Mouse (Mus musculus) small intestine, adult 2 months (tissue): ENCODE results near the gene Phospho2. TPM values are rescaled to one million over a fixed set of nuclear protein-coding genes. Genes with fewer than 3 reads are reported as not detected.

ENCODE experiments used
- H3K27ac ChIP-seq: fragments of 200-500 bp; 2 replicates; pipeline ENCODE4 v1.5.1; 2012; ENCODE audit warnings: low read depth, low read length, control low read depth, inconsistent platforms; ENCODE audit not compliant: insufficient read depth
- H3K27me3 ChIP-seq: fragments of 200-500 bp; 2 replicates; pipeline ENCODE4 v1.6.1; 2012; ENCODE audit warnings: mild to moderate bottlenecking, moderate library complexity, low read length, inconsistent platforms; ENCODE audit not compliant: control insufficient read depth, insufficient read depth
- H3K36me3 ChIP-seq: fragments of 200-500 bp; 2 replicates; pipeline ENCODE4 v1.6.1; 2012; ENCODE audit warnings: mild to moderate bottlenecking, low read length, control low read depth, inconsistent platforms; ENCODE audit not compliant: control insufficient read depth, insufficient read depth
- H3K4me1 ChIP-seq: fragments of 200-500 bp; 2 replicates; pipeline ENCODE4 v1.6.1; 2012; ENCODE audit warnings: low read length, inconsistent platforms, mixed read lengths; ENCODE audit not compliant: control insufficient read depth, insufficient read depth, insufficient read length
- H3K4me3 ChIP-seq: fragments of 200-500 bp; 2 replicates; pipeline ENCODE4 v1.5.1; 2012; ENCODE audit warnings: low read depth, mild to moderate bottlenecking, control low read depth, inconsistent platforms, low read length, moderate library complexity
- CTCF ChIP-seq: fragments of 200-500 bp; IDR thresholded peaks from 2 replicates; pipeline ENCODE4 v1.5.1; 2012; ENCODE audit warnings: low read depth, mild to moderate bottlenecking, control low read depth, inconsistent platforms, low read length, moderate library complexity, mixed read lengths; ENCODE audit not compliant: insufficient replicate concordance, insufficient read length; ENCODE audit errors: extremely low read depth
- POLR2A ChIP-seq: fragments of 200-500 bp; IDR thresholded peaks from 2 replicates; pipeline ENCODE4 v1.6.1; 2012; ENCODE audit warnings: low read depth, mild to moderate bottlenecking, control low read depth, inconsistent platforms, low read length, moderate library complexity
- WGBS: fragments of 180-500 bp; shearing (Covaris S2); methylation state at CpG from one replicate; pipeline ENCODE4 v1.1.7; 2018; 5-methylcytosine and 5-hydroxymethylcytosine counted together
- polyA plus RNA-seq: library from polyadenylated mRNA; depleted of rRNA; stranded (reverse); fragments of >200 nt; gene quantifications from 2 replicates; pipeline ENCODE4 v1.2.3, GENCODE M21; 2012

Gene Phospho2
- polyA plus RNA-seq, 1 experiment, result 77.7 TPM

DNA sequence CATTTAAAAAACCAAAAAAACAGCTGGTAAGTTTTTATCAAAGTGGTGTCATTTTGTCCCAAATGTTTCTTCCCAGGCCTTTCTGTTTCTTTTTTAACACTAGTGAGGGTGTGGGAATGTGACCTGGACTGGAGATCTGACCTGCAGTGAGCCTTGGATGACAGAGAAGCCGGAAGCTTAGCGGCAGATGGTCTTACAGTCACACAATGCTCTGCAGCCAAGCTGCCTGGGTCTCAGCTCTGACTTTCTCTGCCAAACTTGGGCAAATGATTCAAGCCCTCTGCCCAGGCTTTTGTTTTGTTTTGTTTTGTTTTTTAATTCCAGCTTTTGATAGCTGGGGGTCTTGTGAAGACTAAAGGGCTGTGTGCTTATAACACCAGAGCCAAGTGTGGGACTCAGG lies 37.0 kb downstream of the Phospho2 start:
- 81% methylated on average over 2 of the region's 2 CpGs for WGBS
- peaks cover 2% of the 10 kb centered on the region; the same call in 1 of the 2 replicates for H3K36me3 ChIP-seq
- TF ChIP-seq POLR2A (no peak), CTCF (no peak)
- no peak overlapping the region for H3K4me3 ChIP-seq
- no peaks in the 10 kb centered on the region; the same call in 1 of the 2 replicates for H3K27me3 ChIP-seq
- H3K27ac ChIP-seq, result no peak overlapping the region
- no peaks in the 10 kb centered on the region; the same call in 1 of the 2 replicates for H3K4me1 ChIP-seq

DNA sequence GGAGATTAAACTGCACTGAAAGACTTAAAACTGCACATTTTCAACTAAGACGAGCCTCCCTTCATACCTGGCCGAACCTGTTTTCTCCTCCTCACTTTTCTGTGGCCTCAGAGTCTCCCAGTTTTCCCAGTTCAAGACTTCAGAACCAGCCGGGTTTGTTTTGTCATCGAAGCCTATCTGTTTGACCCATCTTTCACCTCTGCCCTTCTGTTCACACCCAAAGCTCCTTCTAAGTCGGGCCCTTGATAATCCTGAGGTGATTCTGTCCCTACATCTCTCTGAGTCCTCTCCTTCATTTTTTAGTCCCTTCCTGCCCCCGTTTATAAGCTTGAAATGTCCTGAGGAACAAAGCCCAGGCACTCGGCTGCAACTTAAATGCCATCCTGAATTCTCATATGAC lies 38.6 kb downstream of the Phospho2 start:
- no peaks in the 10 kb centered on the region for H3K27me3 ChIP-seq
- no peak overlapping the region for H3K27ac ChIP-seq
- H3K36me3 ChIP-seq, result peaks cover 2% of the 10 kb centered on the region; the same call in 1 of the 2 replicates
- 35% methylated on average over 7 of the region's 7 CpGs for WGBS
- H3K4me1 ChIP-seq, result no peaks in the 10 kb centered on the region; the same call in 1 of the 2 replicates
- no peak for TF ChIP-seq CTCF
- no peak for TF ChIP-seq POLR2A
- H3K4me3 ChIP-seq, result no peak overlapping the region

DNA sequence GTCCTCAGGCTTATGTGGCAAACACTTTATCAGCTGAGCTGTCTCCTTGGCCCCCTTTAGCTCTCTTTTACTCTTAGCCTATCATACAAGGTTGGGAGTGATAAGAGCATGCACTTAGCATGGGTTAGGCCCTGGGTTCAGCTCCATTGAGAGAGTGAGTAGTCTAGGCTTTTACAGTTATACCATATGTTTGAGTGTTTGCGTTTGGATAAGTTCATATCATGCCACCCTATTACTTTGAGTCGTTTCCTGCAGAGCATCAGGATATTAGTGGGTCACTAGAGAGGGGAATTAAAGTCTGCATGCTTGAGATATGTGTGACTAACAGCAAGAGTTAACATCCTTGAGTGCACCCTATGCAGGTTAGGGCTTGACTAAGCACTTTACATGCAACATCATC lies 40.3 kb downstream of the Phospho2 start:
- peaks cover 3% of the 10 kb centered on the region; the same call in 1 of the 2 replicates for H3K36me3 ChIP-seq
- no peaks in the 10 kb centered on the region for H3K4me1 ChIP-seq
- H3K4me3 ChIP-seq, result no peak overlapping the region
- WGBS, result 69% methylated on average over 2 of the region's 2 CpGs
- no peaks in the 10 kb centered on the region for H3K27me3 ChIP-seq
- no peak for TF ChIP-seq CTCF
- TF ChIP-seq POLR2A, result no peak
- H3K27ac ChIP-seq, result no peak overlapping the region

DNA sequence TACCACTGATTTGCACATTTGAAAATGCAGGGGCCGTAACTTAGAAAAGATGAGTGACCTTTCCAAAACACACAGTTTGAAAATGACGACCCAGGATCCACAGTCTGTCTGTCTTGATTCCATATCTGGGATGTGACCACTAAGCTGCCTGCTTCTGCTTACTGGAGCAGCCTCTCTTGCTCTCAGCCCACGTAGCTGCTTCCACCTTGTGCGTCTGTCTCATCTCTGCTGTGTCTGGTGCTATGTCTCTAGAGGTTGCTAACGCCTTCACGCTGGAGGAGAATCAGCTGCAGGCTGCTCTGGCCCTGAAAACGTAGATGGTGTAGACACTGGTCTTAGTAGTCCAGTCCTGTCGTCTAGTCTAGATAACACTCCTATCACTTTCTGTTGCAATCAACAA lies 40.7 kb downstream of the Phospho2 start:
- TF ChIP-seq CTCF (no peak), POLR2A (no peak)
- 88% methylated on average over 8 of the region's 8 CpGs for WGBS
- Histone ChIP-seq H3K4me1 (no peaks in the 10 kb centered on the region), H3K4me3 (no peak overlapping the region), H3K27ac (no peak overlapping the region), H3K36me3 (peaks cover 3% of the 10 kb centered on the region; the same call in 1 of the 2 replicates), H3K27me3 (no peaks in the 10 kb centered on the region)

DNA sequence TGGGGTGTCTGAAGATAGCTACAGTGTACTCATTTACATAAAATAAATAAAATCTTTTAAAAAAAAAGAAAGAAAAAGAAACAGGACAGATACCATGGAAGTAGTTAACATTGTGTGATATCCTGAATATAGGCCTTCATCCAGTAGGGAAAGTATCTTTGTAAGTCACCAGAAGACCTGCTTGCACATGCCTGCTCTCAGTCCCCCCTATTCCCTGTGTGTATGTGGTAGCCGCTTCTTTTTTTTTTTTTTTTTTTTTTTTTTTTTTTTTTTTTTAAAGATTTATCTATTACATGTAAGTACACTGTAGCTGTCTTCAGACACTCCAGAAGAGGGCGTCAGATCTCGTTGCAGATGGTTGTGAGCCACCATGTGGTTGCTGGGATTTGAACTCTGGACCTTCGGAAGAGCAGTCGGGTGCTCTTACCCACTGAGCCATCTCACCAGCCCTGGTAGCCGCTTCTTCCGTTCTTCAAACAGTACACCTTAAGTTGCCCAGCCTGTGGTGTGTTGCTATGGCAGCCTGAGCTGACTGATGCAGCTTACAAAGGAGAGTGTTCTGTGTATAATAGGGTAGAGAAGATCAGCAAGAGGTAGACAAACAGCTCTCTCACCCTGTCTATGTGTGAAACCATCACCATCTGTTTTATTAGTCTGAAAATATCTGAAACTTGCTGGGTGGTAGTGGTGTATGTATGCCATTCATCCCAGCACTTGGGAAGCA lies 48.0 kb downstream of the Phospho2 start:
- WGBS, result 73% methylated on average over 7 of the region's 7 CpGs
- 0 out of 2 replicates have a peak, but pooled peaks cover 1% of the 10 kb centered on the region for H3K36me3 ChIP-seq
- H3K4me3 ChIP-seq, result no peak overlapping the region
- TF ChIP-seq POLR2A, result no peak
- no peak for TF ChIP-seq CTCF
- H3K27ac ChIP-seq, result no peak overlapping the region
- H3K27me3 ChIP-seq, result no peaks in the 10 kb centered on the region
- H3K4me1 ChIP-seq, result 0 out of 2 replicates have a peak, but pooled peaks cover 1% of the 10 kb centered on the region

DNA sequence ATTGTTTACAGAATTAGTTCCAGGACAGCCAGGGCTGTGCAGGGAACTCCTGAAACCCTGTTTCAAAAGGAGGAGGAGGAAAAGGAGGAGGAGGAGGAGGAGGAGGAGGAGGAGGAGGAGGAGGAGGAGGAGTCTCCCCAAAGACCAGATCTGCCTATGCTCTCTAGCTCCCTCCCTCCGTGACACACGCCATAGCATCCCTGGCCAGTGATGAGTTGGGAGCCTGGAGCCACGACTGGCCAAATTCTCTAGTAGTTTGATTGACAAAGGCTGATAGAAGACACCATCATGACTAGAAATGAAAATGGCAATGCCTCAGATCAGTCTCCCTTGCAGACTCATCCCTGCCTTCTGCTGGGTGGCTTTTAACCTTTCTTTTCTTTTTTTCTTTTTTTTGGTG lies 48.6 kb downstream of the Phospho2 start:
- H3K27ac ChIP-seq, result no peak overlapping the region
- H3K4me3 ChIP-seq, result no peak overlapping the region
- 0 out of 2 replicates have a peak, but pooled peaks cover 1% of the 10 kb centered on the region for H3K36me3 ChIP-seq
- no peaks in the 10 kb centered on the region for H3K27me3 ChIP-seq
- WGBS, result 57% methylated on average over 3 of the region's 3 CpGs
- TF ChIP-seq POLR2A (no peak), CTCF (no peak)
- 0 out of 2 replicates have a peak, but pooled peaks cover 1% of the 10 kb centered on the region for H3K4me1 ChIP-seq

DNA sequence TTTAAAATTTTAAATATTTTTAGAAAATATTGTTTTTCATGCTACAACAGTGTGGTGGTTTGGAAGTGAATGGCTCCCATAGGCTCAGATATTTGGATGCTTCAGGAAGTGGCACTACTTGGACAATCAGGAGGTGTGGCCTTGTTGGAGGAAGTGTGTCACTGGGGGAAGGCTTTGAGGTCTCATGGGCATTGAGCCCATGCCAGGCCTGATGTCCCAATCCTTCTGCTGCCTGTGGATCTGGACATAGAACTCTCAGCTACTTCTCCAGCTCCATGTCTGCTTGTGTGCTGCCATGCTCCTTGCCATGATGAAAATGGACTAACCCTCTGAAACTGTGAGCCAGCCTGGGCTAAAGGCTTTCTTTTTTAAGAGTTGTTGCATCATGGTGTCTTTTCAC lies 49.3 kb downstream of the Phospho2 start:
- Histone ChIP-seq H3K36me3 (no peaks in the 10 kb centered on the region), H3K4me3 (no peak overlapping the region), H3K27me3 (no peaks in the 10 kb centered on the region), H3K27ac (no peak overlapping the region), H3K4me1 (0 out of 2 replicates have a peak, but pooled peaks cover 1% of the 10 kb centered on the region)
- TF ChIP-seq CTCF (no peak), POLR2A (no peak)
